Comparison of ENCODE assay signal across 20 mouse cellular contexts in the genomic region with DNA sequence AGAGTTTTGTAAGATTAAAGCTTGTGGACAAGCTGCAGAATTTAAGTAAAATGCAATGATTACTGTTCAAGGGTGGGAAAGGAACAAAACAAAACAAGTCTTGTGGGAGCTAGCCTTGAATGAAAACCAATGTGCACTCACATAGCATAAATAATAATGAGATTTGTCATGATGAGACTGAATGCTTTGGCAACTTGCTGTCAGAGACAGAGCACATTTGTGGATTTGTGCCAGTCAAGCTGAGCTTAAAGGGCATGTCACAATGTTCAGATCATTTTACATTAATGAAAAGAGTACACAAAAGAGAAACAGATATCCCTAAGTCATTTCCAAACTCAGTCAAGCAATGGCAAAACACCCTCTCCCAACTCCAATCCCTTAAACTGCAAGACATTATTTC.
DNase-seq lines count a peak whose midpoint lies in the region; ATAC-seq and TF ChIP-seq lines count a peak whose summit lies in the region.
"Had no signal": no experiment of that assay in that cellular context is flagged by ENCODE, and none has a peak within 500 bp of the region (broad histone marks: within the 10 kb centered on the region; RNA-seq: fewer than 3 reads in every experiment).

No protein-coding gene starts in this region.

- H3K9ac ChIP-seq in midbrain, embryonic 15.5 days, result no peak overlapping the region
- H3K9ac ChIP-seq: embryonic facial prominence, embryonic 13.5 days; heart, embryonic 12.5 days; kidney, embryonic 15.5 days; limb, embryonic 15.5 days had no signal

- ATAC-seq in midbrain, embryonic 15.5 days (replicated peaks), result no peak
- ATAC-seq: CD4-positive, CD25-positive, alpha-beta regulatory T cell, adult 4 months; forebrain, embryonic 16.5 days; intestine, postnatal 0 days had no signal

- H3K4me1 ChIP-seq in midbrain, embryonic 15.5 days, result peaks cover 11% of the 10 kb centered on the region; the same call in 1 of the 2 replicates
- H3K4me1 ChIP-seq: embryonic facial prominence, embryonic 13.5 days; hindbrain, embryonic 10.5 days; kidney, embryonic 15.5 days; limb, embryonic 15.5 days had no signal

- no peak for TF ChIP-seq CTCF in left cerebral cortex, adult 2 months (IDR thresholded peaks at IDR 0.05)

- H3K27me3 ChIP-seq in midbrain, embryonic 15.5 days (replicated peaks), result no peaks in the 10 kb centered on the region
- H3K27me3 ChIP-seq: embryonic facial prominence, embryonic 13.5 days; heart, embryonic 12.5 days; kidney, embryonic 15.5 days; limb, embryonic 15.5 days had no signal

- no peak overlapping the region for H3K4me3 ChIP-seq in left cerebral cortex, adult 2 months
- H3K4me3 ChIP-seq in midbrain, embryonic 15.5 days, result no peak overlapping the region
- H3K4me3 ChIP-seq: embryonic facial prominence, embryonic 13.5 days; heart, embryonic 12.5 days; hindbrain, embryonic 10.5 days; kidney, embryonic 15.5 days; limb, embryonic 15.5 days had no signal

- intact Hi-C loops in left cerebral cortex, postnatal 4 days (cut with DNase I), result no loop called here
- intact Hi-C loops in left cerebral cortex, adult 2 months (cut with DNase I), result no loop called here

- DNase-seq in cerebellum, postnatal 10 days, result peak; percentile 85 to 89
- DNase-seq in cerebellum, adult 18-20 months, result no peak
- peak; percentile 62 for DNase-seq in left cerebral cortex, postnatal 4 days
- DNase-seq in left cerebral cortex, adult 2 months (ENCODE audit: extremely low spot score in 1 of 2, low spot score in 2 of 2), result no peak
- DNase-seq in brain, adult 2 months (ENCODE audit: low read depth, low spot score), result peak; percentile 31
- no peak for DNase-seq in lung, postnatal 10 days
- DNase-seq: gastrocnemius, postnatal 25 days; heart, adult 18-20 months; heart, postnatal 10 days; kidney, postnatal 36 days had no signal

- no peaks in the 10 kb centered on the region for H3K36me3 ChIP-seq in midbrain, embryonic 15.5 days (replicated peaks)
- H3K36me3 ChIP-seq: embryonic facial prominence, embryonic 13.5 days; heart, embryonic 12.5 days; hindbrain, embryonic 10.5 days; kidney, embryonic 15.5 days; limb, embryonic 15.5 days had no signal

- H3K27ac ChIP-seq in left cerebral cortex, adult 2 months, result no peak overlapping the region
- H3K27ac ChIP-seq in midbrain, embryonic 15.5 days, result 0 out of 2 replicates have a peak overlapping the region, but pooled peaks have one; percentile 25
- H3K27ac ChIP-seq: embryonic facial prominence, embryonic 13.5 days; hindbrain, embryonic 10.5 days; kidney, embryonic 15.5 days; limb, embryonic 15.5 days; macrophage had no signal

- H3K4me2 ChIP-seq in midbrain, embryonic 15.5 days, result no peak overlapping the region
- H3K4me2 ChIP-seq: embryonic facial prominence, embryonic 13.5 days; heart, embryonic 12.5 days; kidney, embryonic 15.5 days; limb, embryonic 15.5 days had no signal

- H3K9me3 ChIP-seq in midbrain, embryonic 15.5 days, result no peaks in the 10 kb centered on the region
- H3K9me3 ChIP-seq: embryonic facial prominence, embryonic 13.5 days; heart, embryonic 12.5 days; hindbrain, embryonic 10.5 days; kidney, embryonic 15.5 days; limb, embryonic 15.5 days had no signal

Comparison
In these comparisons a context has a peak if more than half of its experiments do, and no peak if none do; other contexts are left out.
1. DNase-seq: peak in cerebellum, postnatal 10 days (2 of 2), left cerebral cortex, postnatal 4 days (single experiment) and brain, adult 2 months (single experiment); none in cerebellum, adult 18-20 months (0 of 2), left cerebral cortex, adult 2 months (0 of 2) and lung, postnatal 10 days (single experiment).